Mouse (Mus musculus) midbrain, embryonic 13.5 days (tissue): Measurements from ENCODE around the gene Gpr137. TPM values are rescaled to one million over a fixed set of nuclear protein-coding genes. Genes with fewer than 3 reads are reported as not detected.

Experiments used
- ATAC-seq: fragments of 200-750 bp; cut with Nextera tagmentation; 2 replicates; pipeline ENCODE4 v1.8.0; 2017; ENCODE audit warnings: mild to moderate bottlenecking, moderate TSS enrichment, moderate library complexity
- H3K27ac ChIP-seq: fragments of 300-500 bp; sonication (generic); 2 replicates; pipeline ENCODE4 v1.5.1; 2015; ENCODE audit warnings: inconsistent platforms, mild to moderate bottlenecking, moderate library complexity
- H3K27me3 ChIP-seq: fragments of 300-500 bp; sonication (generic); 2 replicates; pipeline ENCODE4 v1.6.1; 2015; ENCODE audit warnings: mild to moderate bottlenecking, inconsistent platforms
- H3K36me3 ChIP-seq: fragments of 300-500 bp; sonication (generic); 2 replicates; pipeline ENCODE4 v1.6.1; 2015; ENCODE audit warnings: mild to moderate bottlenecking, inconsistent platforms
- H3K4me1 ChIP-seq: fragments of 300-500 bp; sonication (generic); replicated peaks from 2 replicates; pipeline ENCODE4 v1.6.1; 2015; ENCODE audit warnings: inconsistent platforms
- H3K4me2 ChIP-seq: fragments of 300-500 bp; sonication (generic); replicated peaks from 2 replicates; pipeline ENCODE4 v1.6.1; 2015; ENCODE audit warnings: moderate library complexity, mild to moderate bottlenecking, inconsistent platforms
- H3K4me3 ChIP-seq: fragments of 300-500 bp; sonication (generic); replicated peaks from 2 replicates; pipeline ENCODE4 v1.5.1; 2015; ENCODE audit warnings: mild to moderate bottlenecking, inconsistent platforms
- H3K9ac ChIP-seq: fragments of 300-500 bp; sonication (generic); replicated peaks from 2 replicates; pipeline ENCODE4 v1.6.1; 2015; ENCODE audit warnings: mild to moderate bottlenecking, inconsistent platforms
- H3K9me3 ChIP-seq: fragments of 300-500 bp; sonication (generic); 2 replicates; pipeline ENCODE4 v1.6.1; 2016; ENCODE audit warnings: mild to moderate bottlenecking, inconsistent platforms
- WGBS: fragments of 180-500 bp; shearing (Covaris S2); methylation state at CpG from one replicate; pipeline ENCODE4 v1.1.7; 2015; 5-methylcytosine and 5-hydroxymethylcytosine counted together
- polyA plus RNA-seq: library from polyadenylated mRNA; unstranded; fragments of >200 nt; fragmentation: Nextera tagmentation; extraction: Ambion mirVana; gene quantifications from 2 replicates; pipeline ENCODE4 v1.2.1, GENCODE M21; 2015

The Gpr137 gene
- polyA plus RNA-seq, 1 experiment from 2014 or later, result 50.3 TPM

- peak overlapping the region; percentile 99 for H3K4me2 ChIP-seq
- peaks cover 12% of the 10 kb centered on the region; the same call in 1 of the 2 replicates for H3K36me3 ChIP-seq
- no peaks in the 10 kb centered on the region for H3K9me3 ChIP-seq
- no peaks in the 10 kb centered on the region for H3K27me3 ChIP-seq
- peaks cover 25% of the 10 kb centered on the region for H3K4me1 ChIP-seq
- 53% methylated on average over 5 of the region's 5 CpGs for WGBS
- no peak for ATAC-seq
- H3K9ac ChIP-seq, result peak overlapping the region; percentile 84
- peak overlapping the region; percentile 97 for H3K27ac ChIP-seq
- peak overlapping the region; percentile 62 for H3K4me3 ChIP-seq
These were observed 7.7 kb upstream of the Gpr137 start for GRCm38 (mm10) chr19:6949951-6950350.

GRCm38 (mm10) chr19:6949532-6949931 lies 7.3 kb upstream of the Gpr137 start:
- H3K27me3 ChIP-seq, result no peaks in the 10 kb centered on the region
- H3K4me1 ChIP-seq, result peaks cover 25% of the 10 kb centered on the region
- H3K4me2 ChIP-seq, result peak overlapping the region; percentile 99; the same call in 1 of the 2 replicates
- no peak for ATAC-seq
- WGBS, result 91% methylated on average over 5 of the region's 5 CpGs
- H3K36me3 ChIP-seq, result peaks cover 9% of the 10 kb centered on the region; the same call in 1 of the 2 replicates
- no peak overlapping the region for H3K27ac ChIP-seq
- no peaks in the 10 kb centered on the region for H3K9me3 ChIP-seq
- no peak overlapping the region for H3K9ac ChIP-seq
- no peak overlapping the region; the same call in 1 of the 2 replicates for H3K4me3 ChIP-seq

DNA sequence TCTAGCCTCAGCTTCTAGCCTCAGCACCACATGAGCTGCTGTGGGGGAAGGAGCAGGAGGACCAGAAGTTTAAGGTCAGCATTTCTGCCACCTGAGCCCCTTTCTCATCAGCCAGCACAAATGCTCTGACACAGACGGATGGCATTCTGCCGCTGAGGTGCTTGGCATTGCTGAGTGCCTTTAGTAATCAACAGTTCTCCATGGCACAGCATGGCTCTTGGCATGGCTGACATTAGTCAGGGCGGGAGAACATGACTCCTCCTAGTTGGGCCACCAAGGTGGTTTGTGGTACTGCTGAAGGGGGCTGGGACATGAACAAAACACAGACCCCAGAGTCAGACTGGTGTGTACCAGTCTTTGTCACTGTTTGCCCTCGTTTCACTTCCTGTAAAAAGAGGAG lies 5.9 kb upstream of the Gpr137 start:
- no peak overlapping the region for H3K4me2 ChIP-seq
- peaks cover 4% of the 10 kb centered on the region; the same call in 1 of the 2 replicates for H3K36me3 ChIP-seq
- H3K4me3 ChIP-seq, result no peak overlapping the region
- ATAC-seq, result no peak
- H3K9me3 ChIP-seq, result no peaks in the 10 kb centered on the region
- H3K27me3 ChIP-seq, result no peaks in the 10 kb centered on the region
- 86% methylated on average over 4 of the region's 4 CpGs for WGBS
- H3K4me1 ChIP-seq, result peaks cover 31% of the 10 kb centered on the region
- no peak overlapping the region for H3K27ac ChIP-seq
- H3K9ac ChIP-seq, result no peak overlapping the region

DNA sequence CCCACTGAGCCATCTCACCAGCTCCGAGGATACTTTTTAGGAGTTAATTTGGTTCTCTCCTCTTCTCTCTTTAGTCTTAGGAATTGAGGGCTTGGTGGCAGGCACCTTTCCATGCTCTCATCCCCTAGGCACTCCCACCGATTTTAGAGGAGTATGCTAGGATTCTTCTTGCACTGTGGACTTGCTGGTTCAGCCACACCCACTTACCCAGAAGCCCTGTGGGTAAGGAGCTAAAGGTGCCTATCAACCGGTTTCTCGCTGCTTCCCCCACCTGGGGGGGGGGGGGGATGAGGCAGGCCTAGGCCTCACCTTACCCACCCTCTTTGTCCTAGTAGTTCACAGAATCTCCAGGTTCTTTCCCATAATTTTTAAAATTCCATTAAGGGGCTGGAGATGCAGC lies 5.5 kb upstream of the Gpr137 start:
- H3K4me1 ChIP-seq, result peaks cover 31% of the 10 kb centered on the region
- H3K9ac ChIP-seq, result no peak overlapping the region
- 64% methylated on average over 4 of the region's 4 CpGs for WGBS
- no peaks in the 10 kb centered on the region for H3K9me3 ChIP-seq
- H3K36me3 ChIP-seq, result peaks cover 4% of the 10 kb centered on the region; the same call in 1 of the 2 replicates
- no peaks in the 10 kb centered on the region for H3K27me3 ChIP-seq
- ATAC-seq, result no peak
- no peak overlapping the region for H3K4me3 ChIP-seq
- H3K27ac ChIP-seq, result no peak overlapping the region
- H3K4me2 ChIP-seq, result no peak overlapping the region

GRCm38 (mm10) chr19:6943709-6944108 lies 1.4 kb upstream of the Gpr137 start:
- no peaks in the 10 kb centered on the region for H3K9me3 ChIP-seq
- H3K9ac ChIP-seq, result no peak overlapping the region
- no peaks in the 10 kb centered on the region for H3K27me3 ChIP-seq
- peaks cover 38% of the 10 kb centered on the region for H3K4me1 ChIP-seq
- H3K4me3 ChIP-seq, result no peak overlapping the region
- 95% methylated on average over 6 of the region's 6 CpGs for WGBS
- no peak overlapping the region for H3K27ac ChIP-seq
- peaks cover 4% of the 10 kb centered on the region; the same call in 1 of the 2 replicates for H3K36me3 ChIP-seq
- H3K4me2 ChIP-seq, result no peak overlapping the region
- no peak for ATAC-seq

DNA sequence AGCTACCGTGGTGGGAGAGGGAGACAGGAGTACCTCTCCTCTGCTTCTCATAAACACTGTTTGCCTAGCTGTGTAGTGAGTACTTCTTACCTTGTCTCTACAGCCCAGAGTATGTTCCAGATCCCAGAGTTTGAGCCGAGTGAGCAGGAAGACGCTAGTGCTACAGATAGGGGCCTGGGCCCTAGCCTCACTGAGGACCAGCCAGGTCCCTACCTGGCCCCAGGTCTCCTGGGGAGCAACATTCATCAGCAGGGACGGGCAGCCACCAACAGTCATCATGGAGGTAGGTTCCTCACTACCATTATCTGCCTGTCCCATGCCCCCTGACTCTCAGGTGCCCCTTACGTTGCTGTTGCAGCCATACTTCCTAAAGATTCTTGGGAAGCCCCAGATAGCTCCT lies 484 bp upstream of the Gpr137 start:
- Histone ChIP-seq H3K4me1 (peaks cover 47% of the 10 kb centered on the region), H3K36me3 (peaks cover 10% of the 10 kb centered on the region), H3K9me3 (no peaks in the 10 kb centered on the region), H3K27me3 (no peaks in the 10 kb centered on the region), H3K27ac (peak overlapping the region; percentile 98), H3K9ac (peak overlapping the region; percentile 96), H3K4me3 (peak overlapping the region; percentile 83), H3K4me2 (peak overlapping the region; percentile 99)
- 21% methylated on average over 5 of the region's 5 CpGs for WGBS
- ATAC-seq, result peak; percentile 21

DNA sequence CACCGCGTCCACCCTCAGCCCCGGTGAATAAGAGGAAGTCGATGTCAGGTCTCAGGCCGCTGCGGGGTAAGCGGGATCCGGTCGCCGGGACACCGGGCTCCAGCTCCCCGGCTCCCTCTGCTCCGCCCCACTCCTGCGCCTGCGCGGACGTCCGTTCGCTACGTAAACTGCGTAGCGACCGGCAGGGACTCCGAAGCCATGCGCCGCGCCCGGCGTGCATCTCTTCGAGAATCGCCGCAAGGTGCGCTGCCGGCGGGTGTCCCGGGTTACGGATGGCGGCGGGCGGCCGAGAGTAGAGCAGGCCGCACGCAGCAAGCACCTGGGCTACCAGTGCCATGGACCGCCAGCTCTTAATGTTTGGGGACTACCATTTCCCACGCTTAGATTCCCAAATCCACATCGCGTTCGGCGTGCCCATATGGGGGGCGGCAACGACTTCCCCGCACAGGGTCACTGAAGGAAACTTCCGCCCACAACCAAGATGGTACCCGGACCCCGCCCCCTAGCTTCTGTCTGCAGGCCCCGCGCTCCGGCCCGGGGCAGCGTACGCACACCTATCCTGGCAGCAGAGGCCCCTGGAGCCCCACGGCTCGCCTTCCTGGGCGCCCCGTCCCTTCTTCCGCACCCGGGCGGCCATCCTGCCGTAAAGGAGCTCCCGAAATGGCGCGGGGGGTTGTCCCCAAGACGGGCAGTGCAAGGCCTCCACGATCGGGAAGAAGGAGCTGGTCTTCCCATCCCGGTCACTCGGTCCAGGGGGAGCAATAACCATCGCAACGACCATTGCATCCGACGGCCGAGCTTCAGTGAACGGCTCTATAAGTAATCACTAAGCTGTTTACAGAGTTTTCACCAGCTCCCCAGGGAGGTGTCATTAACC lies 670 bp downstream of the Gpr137 start, which contains the start of gene Bad:
Bad (plus strand) TSS at position 490 of the 877 bp plus-strand sequence.
- peak within 1 kb of the TSS; percentile 96 for H3K9ac ChIP-seq
- peaks cover 13% of the 10 kb centered on the region for H3K36me3 ChIP-seq
- H3K4me3 ChIP-seq, result peak within 1 kb of the TSS; percentile 83
- peak within 1 kb of the TSS; percentile 99 for H3K4me2 ChIP-seq
- under 1% methylated on average over 83 of the region's 83 CpGs for WGBS
- peak; percentile 83 for ATAC-seq
- H3K27ac ChIP-seq, result peak within 1 kb of the TSS; percentile 98
- peaks cover 50% of the 10 kb centered on the region for H3K4me1 ChIP-seq
- no peaks in the 10 kb centered on the region for H3K9me3 ChIP-seq
- no peaks in the 10 kb centered on the region for H3K27me3 ChIP-seq

GRCm38 (mm10) chr19:6940396-6941351 lies 1.6 kb downstream of the Gpr137 start:
- peak; percentile 60 for ATAC-seq
- Histone ChIP-seq H3K9ac (peak overlapping the region; percentile 96), H3K9me3 (no peaks in the 10 kb centered on the region), H3K4me3 (peak overlapping the region; percentile 83), H3K27me3 (peaks cover 8% of the 10 kb centered on the region), H3K36me3 (peaks cover 12% of the 10 kb centered on the region), H3K4me1 (peaks cover 50% of the 10 kb centered on the region), H3K4me2 (peak overlapping the region; percentile 99), H3K27ac (peak overlapping the region; percentile 98)
- 22% methylated on average over 29 of the region's 29 CpGs for WGBS

GRCm38 (mm10) chr19:6939106-6940002 lies 2.9 kb downstream of the Gpr137 start:
- peaks cover 21% of the 10 kb centered on the region for H3K27me3 ChIP-seq
- peaks cover 52% of the 10 kb centered on the region for H3K4me1 ChIP-seq
- no peaks in the 10 kb centered on the region for H3K9me3 ChIP-seq
- H3K27ac ChIP-seq, result no peak overlapping the region
- peak overlapping the region; percentile 99 for H3K4me2 ChIP-seq
- peak overlapping the region; percentile 61 for H3K9ac ChIP-seq
- WGBS, result 92% methylated on average over 20 of the region's 20 CpGs
- H3K36me3 ChIP-seq, result peaks cover 9% of the 10 kb centered on the region
- no peak for ATAC-seq
- H3K4me3 ChIP-seq, result peak overlapping the region; percentile 83; the same call in 1 of the 2 replicates

DNA sequence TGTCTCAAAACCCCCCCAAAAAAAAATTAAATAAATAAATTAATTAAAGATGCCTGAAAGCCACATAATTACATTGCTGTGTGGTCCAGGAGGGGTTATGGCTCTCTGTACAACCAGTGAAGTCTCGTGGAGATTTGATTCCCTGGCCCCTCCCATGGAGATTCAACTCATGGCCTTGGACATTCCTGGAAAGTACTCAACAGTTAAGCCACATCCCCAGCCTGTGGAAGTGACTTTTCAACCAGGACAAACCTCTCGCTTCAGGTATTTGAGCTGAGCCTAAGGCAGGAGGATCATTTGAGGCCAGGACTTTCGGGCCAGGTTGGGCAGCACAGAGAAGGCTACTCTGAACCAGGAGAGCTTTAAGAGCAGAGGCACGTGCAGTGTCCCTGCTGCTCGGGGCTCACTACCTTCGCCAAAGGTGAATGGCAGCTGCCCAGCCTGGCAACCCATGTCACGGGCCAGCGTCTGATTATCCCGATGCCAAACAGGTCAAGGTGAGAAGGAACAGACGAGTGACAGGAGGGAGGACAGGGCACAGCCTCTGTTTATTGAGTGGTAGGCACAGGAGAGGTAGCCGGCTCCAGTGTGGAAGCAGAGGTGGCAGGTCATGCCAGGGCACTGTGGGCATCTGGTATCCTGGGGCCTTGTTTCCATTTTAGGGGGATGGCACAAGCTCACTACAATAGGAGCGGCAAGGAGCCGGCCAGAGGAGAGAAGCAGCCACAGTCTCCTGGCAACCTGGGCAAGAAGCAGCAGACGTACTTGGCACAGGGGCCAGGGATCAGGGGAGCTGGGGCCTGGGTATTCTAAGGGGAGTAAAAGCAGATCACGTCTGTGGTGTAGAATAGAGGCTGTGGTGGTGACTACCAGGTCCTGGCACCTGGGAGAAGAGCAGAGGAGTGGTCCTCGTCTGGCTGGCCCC lies 4.5 kb downstream of the Gpr137 start:
- no peak overlapping the region for H3K4me2 ChIP-seq
- H3K4me1 ChIP-seq, result peaks cover 54% of the 10 kb centered on the region

More for the DNA sequence above, 4.5 kb downstream of the Gpr137 start:
- Histone ChIP-seq H3K27ac (no peak overlapping the region), H3K36me3 (peaks cover 9% of the 10 kb centered on the region), H3K9ac (no peak overlapping the region; the same call in 1 of the 2 replicates), H3K4me3 (no peak overlapping the region), H3K9me3 (no peaks in the 10 kb centered on the region), H3K27me3 (peaks cover 37% of the 10 kb centered on the region)
- WGBS, result 80% methylated on average over 16 of the region's 16 CpGs
- no peak for ATAC-seq
